Mouse (Mus musculus): ENCODE results near the gene Ntn1.
A peak's percentile ranks its signal among the peaks of the same experiment; 100 is the strongest.

Ntn1 gene

DNA sequence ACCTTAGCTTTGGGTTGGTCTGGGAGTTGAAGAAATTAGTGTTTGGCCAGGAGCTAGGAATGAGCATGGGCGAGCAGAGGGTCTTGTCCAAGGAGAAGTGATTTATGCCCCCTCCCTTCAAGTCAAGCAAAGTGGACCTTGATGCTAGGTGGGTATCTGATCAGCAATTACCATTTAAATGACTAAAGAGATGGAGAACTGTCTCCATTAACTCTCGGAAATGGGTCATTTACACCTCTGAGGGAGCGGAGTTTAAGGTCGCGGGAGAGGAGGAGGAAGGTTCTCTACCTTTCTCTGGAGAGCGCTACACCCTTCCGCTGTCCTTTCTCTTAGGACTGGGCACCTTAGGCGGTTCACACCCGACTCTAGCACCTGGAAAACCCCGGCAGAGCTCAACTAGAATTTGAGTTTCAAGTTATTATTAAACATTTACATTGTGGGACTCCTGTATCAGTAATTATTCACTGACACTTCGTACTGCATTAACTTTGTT is at the start of gene Ntn1:
TSS of gene Ntn1 (minus strand) at position 97 of the 493 bp plus-strand sequence.
- no peak for DNase-seq

DNA sequence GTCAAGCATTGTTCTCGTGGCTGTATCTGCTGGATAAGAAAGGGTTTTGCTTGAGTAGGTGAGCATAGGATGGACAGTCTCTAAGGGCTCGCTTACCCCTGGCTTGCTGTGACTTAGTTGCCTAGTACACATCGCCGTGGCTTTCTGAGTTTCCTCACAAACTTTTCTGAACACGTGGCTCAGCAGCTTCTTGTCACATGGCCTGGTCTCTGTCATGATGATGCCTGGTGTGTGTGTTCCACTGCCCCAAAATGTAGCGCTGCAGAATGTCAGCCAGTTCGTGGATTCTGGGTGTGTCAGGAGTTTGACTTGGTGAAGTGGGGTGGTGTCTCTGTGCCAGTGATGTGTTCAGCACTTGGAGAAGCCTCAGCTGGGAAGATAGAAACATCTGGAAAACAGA is 47.7 kb upstream of the Ntn1 start:
- DNase-seq = no peak

DNA sequence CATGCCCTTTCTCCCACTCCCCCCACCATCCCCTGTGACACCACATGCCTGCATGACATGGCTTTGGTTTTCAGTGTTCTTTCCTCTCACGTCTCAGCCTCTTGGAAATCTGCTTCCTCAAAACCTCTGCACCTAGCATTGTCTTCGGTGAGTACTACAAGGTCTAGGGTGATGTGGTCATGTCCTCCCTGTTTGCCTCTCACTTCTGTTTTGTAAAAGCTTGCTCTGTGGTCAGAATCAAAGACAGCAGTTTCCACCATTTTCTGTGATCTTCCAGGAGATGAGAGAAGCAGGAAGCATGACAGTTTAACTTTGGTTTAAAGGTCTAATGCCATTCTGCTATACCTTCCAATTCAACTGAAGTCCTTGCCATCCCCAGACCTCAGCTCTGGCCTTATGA is 46.6 kb upstream of the Ntn1 start:
- DNase-seq = no peak

DNA sequence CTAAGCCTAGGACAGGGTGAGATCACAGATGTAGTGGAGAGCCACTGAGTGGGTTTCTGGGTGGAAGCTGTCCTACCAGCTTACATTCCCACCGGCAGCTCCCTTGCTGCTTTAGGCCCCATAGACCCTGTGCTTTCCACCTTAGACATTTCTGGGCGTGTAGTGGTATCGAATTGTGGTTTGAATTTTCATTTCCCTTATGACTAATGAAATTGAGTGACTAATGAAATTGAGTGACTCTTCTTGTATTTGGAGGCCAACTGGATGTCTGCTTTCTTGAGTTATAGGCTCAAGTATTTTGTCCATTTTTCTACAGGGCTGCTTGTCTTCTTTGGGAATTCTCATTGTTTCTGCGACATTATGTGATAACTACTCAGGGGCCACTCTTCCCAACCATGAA is 45.9 kb upstream of the Ntn1 start:
- no peak for DNase-seq

DNA sequence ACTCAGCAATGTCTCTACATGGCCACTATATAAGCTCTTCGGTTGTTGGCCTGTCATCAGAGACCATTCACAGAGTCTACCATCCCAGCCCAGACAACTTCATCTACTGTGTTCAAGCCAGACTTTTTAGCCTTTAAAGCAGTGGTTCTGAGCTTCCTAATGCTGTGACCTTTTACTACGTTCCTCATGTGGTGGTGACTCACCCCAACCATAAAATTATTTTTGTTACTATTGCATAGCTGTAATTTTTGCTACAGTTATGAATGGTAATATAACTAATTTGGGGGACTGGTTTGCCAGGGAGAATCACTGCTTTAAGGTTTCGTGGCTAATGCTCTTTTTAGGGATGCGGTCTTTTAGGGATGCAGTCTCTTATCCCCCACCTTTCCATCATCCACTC is 45.3 kb upstream of the Ntn1 start:
- no peak for DNase-seq

DNA sequence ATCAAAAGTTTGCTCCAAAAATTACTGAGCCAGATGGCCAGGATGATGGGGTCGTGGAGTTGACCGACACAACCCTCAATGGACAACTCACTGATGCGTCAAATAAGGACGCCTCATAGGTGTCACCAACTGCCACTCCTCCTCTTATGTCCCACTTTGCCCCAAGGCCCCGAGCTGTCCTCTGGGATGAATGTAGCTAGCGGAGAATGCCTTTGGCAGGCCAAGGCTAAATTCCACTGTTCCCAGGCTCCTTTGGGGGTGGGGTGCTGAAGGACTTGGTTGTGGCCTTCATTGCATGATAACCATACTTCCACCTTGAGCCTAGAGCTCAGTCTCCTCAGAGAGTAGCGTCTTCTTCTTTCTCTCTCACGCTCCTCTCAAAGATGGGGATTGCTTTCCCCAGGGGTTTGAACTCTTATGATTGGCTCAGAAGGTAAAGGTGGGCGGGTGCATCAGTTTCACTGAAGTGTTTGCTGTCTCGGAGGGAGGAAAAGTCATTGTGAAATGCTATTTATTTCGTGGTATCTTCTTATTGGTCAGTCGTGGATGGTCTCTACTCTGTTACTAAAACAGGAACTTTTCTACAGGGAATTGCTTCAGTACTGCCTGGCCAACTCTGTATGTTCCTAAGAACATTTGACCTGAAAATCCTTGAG is 42.5 kb upstream of the Ntn1 start:
- DNase-seq = no peak

DNA sequence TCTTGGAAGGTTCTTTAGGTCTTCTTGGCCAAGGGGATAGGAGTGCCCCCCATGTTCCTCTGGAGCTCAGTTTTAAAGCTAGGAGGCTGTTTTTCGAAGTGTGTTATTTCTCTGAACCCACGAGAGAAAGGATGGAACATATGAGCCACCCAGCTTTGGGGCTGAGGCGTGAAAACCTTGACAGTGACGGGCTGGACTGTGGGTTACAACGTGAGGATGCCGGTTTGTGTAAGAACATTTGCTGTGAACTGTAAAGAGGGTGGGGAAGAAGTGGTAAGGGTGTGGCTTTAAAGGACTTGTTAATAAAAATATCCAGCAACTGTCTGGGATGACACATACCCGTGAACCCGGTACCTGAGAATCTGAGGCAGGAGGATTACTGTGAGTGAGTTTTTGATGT is 41.7 kb upstream of the Ntn1 start:
- no peak for DNase-seq

DNA sequence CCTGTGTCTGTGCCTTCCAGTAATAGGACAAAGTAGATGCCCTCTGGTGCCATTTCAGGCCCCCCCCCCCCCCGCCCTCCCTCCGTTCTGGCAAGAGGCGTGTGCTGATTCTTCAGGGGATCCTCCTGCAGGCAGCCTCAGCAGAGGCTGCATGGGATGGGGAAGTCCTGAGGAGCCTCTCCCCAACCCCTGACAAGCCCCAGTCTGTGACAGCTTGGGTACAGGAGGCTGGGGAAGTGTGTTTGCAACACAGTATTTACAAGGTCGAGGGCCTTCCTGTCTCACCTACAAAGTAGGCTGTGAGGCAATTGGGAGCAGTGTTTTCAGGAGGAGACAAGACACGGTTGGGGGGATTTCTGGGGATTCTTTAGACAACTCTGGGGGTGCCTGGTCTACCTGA is 40.3 kb upstream of the Ntn1 start:
- no peak for DNase-seq

DNA sequence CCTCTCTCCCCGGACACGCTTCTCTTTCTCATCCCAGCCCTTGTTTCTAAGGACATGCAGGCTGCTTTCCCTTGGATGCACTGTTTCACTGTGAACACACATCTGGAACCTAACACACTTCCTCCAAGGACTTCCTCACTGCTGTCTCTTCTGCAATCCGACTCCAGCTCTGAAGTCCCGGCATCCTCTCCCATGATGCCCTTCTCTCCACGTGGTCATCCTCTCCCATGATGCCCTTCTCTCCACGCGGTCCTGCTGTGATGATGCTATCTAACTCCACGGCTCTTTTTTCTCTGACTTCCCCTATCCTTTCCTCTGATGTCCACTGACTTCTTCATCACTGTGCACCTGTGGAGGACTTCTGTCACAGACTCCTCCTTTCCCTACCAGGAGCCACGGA is 39.5 kb upstream of the Ntn1 start:
- no peak for DNase-seq

DNA sequence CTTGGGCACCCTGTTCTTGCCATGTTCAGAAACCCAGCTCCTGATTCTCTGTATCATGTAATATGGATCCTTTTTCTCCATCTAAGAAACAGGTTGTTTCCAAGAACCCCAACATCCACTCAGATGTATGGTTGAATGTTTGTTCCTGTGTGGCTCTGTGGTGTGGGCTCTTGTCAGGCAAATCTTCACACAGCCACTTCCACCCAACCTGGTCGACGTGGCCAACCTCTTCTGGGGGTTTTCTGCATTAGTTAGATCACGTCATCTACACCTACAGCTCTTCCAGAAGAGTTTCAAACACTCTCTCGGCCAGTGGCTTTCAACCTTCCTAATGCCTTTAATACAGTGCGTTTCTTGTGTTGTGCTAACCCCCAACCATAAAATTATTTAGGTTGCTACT is 35.8 kb upstream of the Ntn1 start:
- no peak for DNase-seq

DNA sequence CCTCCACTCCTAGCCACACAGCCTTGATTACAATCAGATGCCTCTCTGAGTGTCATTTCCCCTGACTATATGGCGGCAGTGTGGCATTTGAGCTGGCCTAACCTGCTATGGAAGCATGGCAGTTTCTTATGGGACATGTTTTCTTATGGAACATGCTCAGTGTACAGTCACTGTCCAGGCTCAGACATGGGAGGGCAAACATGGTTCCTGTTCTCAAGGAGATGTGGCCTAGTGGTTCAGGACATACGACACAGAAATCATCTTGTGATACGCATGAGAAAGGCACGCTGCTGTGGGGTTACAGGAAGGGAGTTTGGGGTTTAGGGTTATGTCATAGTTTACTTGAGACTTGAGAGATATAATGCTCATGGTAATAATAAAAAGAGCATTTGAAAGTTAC is 35.0 kb upstream of the Ntn1 start:
- DNase-seq = no peak

DNA sequence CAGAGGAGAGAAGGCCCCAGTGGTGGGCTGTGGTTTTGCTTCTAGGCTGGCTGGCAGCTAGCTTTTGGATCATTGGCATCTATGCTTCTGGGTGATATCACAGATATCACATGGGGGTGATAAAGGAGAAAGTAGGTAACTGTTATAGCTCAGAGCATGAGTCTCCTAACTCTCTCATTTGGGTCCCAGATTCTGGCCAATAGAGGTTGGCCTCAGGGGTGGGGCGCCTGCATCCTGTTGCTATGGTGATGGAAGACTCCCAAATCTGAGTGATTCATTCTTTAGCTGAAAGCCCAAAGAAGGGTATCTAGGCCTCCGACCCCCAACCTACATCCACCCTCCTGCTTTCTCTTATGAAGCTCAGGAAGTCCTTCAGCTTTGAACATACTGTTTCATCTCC is 34.1 kb upstream of the Ntn1 start:
- DNase-seq = no peak

DNA sequence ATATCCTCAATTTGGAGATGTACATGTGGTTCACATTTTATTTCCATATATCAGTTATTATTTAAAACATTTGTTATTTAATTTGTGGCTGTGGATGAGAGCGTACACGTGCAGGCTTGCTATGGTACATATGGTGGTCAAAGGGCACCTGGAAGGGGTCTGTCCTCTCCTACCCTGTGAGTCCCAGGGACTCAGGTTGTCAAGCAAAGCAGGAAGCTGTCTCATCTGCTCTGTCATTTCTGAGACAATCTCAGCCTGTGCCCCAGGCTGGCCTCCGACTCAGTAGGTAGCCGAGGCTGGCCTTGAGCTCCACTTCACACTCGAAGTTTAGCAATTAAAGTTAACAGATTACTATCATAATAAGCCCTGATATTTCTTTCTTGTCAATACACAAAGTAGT is 32.9 kb upstream of the Ntn1 start:
- DNase-seq = no peak

DNA sequence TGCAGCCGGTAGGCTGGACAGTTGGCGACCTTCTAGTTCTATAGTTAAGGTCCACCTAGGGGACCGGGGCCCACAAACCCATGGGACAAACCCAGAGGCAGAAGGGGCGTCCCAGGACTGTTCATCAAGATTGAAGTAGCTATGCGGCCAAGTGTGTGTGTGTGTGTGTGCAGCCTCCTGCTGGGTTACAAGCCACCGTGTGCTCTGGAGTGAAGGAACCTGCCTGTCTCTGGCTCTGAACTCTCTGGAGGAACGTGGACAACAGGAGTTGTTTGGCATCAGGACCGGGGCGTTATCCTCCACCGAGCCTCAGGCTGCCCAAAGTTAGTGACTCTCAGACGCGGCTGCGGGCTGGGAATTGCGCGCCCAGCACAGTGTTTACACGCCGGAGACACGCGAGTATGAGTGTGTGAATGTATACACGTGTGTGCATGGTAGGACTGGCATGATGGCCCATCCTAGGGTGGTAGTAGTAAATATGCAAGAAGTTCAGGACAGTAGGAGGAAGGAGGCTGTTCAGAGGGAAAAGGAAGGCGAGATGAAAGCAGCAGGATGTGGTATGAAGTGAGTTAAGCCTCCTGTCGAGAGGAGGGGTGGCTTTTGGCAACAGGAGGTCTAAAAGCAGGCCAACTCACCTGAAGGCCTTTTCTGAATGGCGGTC is 31.9 kb upstream of the Ntn1 start:
- no peak for DNase-seq

DNA sequence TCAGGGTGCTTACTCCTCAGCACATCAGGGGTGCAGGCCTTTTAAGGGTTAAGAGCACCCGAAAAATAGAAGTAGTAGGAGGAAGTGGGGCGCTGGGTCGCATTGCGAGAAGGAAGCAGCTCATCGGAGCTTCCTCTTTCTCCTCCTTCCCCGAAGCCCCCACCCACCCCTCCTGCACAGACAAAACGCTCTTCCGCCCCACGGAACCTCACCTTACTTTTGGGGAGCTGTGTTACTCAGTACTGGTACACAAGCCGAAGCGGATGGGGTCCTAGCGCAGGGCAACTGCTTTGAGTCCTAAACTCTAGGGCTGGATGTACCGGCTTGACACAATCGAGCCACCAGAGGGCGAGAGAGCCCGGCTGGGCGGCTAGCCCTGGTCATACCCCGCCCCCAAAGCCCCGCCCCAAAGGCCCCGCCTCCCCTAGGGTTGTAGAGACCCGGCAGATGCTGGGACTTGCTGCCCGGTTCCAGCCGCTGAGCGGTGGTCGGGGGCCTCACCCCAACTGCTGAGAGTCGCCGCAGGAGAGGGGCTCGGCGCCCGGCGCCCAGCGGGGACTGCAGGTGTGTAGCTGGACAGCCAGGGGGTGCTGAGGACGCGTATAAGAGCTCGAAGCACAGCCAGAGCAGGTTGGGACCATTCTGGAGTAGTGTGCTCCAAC is 31.2 kb upstream of the Ntn1 start, which contains the start of gene Pik3r5:
TSS of gene Pik3r5 (plus strand) at position 423 of the 662 bp plus-strand sequence.
- DNase-seq = peak; percentile 71

DNA sequence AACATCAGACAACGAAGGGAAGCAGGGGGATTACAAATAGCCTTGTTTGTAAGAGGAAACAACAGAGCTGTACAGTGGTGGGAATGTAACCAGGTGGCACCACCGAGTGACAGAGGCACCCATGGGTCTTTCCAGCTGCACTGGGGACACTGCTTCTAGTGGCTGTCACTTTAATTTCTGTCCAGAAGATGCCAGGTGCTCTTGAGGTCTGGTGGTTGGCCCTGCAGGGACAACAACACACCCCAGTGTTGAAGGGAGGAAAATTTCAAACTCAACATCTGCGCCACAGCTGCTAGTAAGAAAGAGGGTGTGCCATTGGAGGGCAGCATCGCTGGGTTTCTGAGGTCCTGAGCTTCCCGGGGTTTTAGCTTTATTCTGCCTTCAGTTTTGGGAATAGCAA is 30.0 kb upstream of the Ntn1 start:
- DNase-seq = no peak

DNA sequence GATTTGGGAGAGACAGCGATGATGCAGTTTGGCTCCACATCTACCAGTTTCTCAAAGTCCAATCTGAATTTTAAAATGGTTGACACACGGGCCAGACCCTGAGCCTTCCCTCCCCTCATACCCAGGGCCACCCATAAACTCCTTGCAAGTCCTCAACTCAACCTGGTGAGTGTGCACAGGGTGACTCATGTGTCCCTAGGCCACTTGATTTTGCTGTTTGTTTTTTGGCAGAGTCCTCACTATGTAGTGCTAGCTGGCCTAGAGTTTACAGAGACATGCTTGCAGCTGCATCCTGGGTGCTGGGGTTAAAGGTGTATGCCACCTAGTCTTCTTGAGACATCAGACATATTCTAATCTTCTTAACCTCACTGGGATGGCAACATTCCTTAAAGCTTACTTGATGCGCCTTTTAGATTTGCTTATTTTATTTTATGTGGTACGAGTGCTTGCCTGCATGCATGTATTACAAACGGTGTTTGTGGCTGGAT is 26.5 kb upstream of the Ntn1 start:
- no peak for DNase-seq

DNA sequence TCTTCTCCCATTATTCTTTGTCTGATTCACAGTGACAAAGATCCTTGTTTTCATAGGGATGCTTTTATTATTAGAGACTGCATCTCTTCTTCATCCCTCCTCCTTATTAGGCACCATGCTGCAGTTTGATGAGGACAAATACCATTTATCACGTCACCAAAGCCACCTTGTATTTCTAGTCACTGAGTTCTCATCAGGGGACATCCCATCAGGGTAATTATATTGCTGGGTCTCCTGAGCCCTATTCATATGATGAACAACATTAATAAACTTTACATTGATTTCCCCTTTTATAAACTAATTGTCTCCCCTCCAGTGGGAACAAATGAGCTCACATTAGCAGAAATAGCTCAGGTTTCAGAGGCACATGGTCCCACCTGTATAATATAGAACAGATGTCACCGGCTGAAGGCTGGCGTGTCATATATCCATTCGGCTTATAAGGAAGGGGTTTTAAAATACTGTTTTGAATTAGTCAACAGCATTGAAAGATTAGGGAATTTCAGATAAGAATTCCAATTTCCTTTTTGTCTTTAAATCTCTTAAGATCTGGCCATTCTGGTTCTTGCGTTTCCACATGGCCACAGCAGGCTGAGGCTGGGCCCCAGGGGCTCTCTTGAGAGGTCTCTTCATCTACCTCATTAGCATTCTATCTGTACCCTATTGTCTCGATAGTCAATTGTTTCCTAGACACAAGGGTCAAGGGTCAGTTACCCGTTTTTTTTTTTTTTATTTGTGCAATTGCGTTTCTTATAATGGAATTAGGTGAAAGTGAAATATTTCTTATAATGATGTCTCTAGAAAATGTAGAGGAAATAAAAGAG is 25.1 kb upstream of the Ntn1 start:
- no peak for DNase-seq

DNA sequence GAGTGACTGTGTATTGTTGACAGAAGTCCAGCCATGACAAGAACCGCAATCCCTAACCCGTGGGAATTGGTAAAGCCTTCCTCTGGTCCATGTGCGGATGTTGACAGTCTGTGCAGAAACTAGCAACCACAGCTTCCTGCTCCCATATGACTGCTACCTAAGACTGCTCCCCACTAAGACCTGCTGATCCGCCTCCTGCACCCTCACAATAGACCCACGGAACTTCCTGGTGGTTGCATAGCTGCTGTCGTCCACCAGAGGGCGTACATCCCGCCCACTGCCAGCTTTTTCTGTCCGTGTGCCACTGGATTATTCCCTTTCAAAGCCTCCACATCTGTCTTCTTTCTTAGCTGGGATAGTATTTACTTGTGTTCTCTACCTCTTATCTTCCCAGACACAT is 17.2 kb upstream of the Ntn1 start:
- DNase-seq = no peak

DNA sequence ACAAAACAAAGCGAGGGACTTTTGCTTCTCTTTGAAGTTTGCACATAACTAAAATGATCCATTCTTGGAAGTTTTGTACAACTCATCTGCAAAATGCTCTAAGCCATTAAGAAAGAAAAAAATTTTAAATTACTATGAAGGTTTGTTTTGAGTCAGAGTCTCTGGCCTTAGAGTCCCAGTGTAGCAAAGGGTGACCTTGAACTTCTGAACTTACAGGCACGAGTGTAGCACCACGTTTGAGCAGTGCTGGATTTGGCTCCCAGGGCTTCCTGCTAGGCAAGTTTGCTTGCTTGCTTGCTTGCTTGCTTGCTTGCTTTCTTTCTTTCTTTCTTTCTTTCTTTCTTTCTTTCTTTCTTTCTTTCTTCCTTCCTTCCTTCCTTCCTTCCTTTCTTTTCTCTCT is 16.4 kb upstream of the Ntn1 start:
- no peak for DNase-seq

DNA sequence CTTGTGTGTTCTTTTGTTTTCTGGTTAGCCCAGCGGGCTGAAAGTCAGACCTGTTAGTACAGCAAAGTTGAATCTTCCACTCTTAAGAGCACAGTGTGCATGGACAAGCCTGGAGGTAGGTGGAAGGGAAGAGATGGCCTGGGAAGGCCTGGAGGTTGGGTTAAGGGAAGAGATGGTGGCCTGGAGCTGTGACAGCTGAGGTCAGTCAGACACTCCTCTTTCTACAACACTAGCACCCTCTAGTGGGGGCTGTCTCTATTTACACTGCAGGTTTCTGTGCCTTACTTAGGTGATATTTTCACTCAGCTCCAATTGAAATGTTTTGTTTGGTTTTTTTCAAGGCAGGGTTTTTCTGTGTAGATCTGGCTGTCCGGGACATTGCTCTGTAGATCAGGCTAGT is 7.5 kb upstream of the Ntn1 start:
- DNase-seq = peak; percentile 85

DNA sequence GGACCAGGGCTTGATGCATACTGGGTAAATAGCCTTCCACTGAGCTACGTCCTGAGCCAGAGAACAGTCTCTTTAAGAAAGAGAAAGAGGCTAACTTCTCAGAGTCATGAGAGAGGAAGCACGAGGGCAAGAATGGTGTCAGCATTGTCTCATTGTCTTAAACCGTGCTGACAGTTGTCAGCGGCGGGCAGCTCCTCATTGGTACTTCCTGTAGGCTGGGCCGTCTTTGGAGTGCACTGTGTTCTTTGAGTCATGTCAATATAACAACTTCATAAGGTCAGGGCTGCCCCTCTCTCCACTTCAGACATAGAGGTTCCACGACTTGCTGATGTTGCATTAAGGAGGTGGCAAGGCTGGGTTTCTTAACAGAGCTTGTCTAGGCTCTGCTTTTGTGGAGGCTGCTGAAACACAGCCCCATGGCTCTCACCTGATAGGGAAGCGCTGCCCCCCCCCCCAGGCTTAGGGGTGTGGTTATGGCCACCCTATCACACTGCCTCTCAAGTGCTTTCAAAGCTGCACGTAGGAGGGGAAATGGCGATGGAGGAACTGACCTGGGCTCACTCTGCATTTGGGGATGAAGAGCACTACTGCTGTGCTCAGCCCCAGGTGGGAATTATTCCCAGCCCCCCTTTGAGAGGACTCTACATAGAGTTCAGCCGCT is 6.8 kb upstream of the Ntn1 start:
- no peak for DNase-seq

DNA sequence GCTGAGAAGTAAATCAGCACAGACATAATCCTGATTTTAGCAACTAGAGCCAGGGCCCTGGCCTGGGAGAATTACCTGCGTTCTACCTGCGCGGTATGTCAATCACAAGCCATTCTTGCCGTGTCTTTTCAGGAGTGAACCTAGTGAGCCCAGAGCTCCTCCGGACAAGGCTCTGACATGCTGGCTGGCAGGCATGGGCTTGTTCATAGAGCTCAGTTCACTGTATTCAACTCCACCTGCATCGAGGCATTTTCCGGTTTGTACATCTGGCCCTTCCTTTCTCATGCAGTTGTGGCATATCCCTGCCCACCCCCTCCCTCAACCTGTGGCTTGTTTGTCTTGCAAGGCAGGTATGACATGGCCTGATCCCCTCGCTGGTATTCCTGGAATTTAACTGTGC is 5.0 kb upstream of the Ntn1 start:
- no peak for DNase-seq
